Mouse (Mus musculus) neutrophil, adult 5-6 weeks (primary cell): ENCODE data around the gene Trafd1. TPM values are rescaled to one million over a fixed set of nuclear protein-coding genes. Genes with fewer than 3 reads are reported as not detected.

Source experiments
- ATAC-seq: fragments of 151-379, 151-347 bp; 2 replicates; pipeline ENCODE4 v1.8.0; 2017; ENCODE audit warnings: mild to moderate bottlenecking, moderate TSS enrichment; ENCODE audit not compliant: insufficient number of reproducible peaks, poor library complexity, low FRiP score, severe bottlenecking; ENCODE audit errors: extremely low read depth
- total RNA-seq: library from RNA; stranded (forward); fragments of 200-1000 nt; gene quantifications from 2 replicates; pipeline ENCODE4 v1.2.3, GENCODE M21; 2017

Trafd1 gene
- total RNA-seq, 1 experiment from 2014 or later = 106 TPM

- no peak for ATAC-seq
Observed at GRCm38 (mm10) chr5:121339507-121340230, 45.8 kb downstream of the Trafd1 start.

DNA sequence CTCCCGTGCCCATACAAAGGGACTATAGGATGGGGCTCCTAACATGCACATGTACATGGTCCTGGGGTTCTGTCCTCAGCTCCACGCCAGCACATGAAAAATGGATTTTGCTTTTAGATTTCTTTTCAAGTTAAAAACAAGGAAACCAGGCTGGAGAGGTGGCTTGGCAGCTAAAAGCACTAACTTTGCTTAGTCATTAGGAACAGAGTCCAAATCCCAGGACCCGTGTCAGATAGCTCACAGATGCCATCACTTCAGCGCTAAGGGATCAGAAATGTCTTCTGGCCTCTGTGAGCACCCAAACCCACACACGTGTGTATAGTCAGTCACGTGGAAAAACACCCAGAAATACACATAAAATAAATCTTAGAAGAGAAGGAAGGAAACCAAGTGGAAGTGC lies 48.7 kb downstream of the Trafd1 start:
- no peak for ATAC-seq

GRCm38 (mm10) chr5:121336009-121336408 lies 49.4 kb downstream of the Trafd1 start:
- ATAC-seq = no peak

- no peak for ATAC-seq
Observed at GRCm38 (mm10) chr5:121335426-121335825, 50.0 kb downstream of the Trafd1 start.

DNA sequence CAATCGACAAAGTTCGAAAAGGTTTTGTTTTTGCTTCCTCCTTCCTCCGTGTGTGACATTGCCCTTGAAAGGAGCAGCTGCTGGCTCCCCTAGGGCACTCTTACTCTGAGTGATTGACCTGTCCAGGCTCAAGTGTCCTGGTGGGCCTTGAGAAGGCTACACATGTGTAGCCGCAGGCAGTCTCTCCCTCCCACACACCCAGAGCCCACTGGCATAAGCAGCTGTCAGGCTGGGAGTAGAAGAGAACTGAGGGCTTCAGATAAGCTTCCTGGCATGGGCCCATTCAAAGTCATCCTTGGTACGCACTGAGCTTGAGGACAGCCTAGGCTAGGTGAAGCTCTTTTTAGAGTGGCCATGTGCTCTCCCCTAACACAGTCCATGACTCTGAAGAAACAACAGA lies 51.0 kb downstream of the Trafd1 start:
- no peak for ATAC-seq

DNA sequence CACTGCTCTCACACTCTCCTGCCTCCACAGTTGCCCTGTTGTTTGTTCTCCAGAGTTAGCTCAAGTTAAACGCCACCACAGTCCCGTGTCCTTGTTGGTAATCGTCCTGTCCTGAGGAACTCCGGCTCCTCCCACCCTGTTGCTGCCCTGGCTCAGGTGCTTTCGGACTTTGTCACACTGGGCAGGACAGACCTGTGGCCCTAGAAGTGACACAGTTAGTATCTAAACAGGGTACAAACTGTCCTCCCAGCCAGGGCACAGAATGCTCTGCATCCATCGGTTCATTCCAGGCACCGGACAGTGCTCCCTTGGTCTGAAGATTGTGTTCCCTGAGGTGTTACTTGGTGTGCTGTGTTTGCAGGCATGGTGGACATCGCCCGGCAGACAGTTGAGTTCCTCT lies 51.5 kb downstream of the Trafd1 start:
- ATAC-seq = no peak

- ATAC-seq = no peak
Observed at GRCm38 (mm10) chr5:121331731-121332130, 53.7 kb downstream of the Trafd1 start.

DNA sequence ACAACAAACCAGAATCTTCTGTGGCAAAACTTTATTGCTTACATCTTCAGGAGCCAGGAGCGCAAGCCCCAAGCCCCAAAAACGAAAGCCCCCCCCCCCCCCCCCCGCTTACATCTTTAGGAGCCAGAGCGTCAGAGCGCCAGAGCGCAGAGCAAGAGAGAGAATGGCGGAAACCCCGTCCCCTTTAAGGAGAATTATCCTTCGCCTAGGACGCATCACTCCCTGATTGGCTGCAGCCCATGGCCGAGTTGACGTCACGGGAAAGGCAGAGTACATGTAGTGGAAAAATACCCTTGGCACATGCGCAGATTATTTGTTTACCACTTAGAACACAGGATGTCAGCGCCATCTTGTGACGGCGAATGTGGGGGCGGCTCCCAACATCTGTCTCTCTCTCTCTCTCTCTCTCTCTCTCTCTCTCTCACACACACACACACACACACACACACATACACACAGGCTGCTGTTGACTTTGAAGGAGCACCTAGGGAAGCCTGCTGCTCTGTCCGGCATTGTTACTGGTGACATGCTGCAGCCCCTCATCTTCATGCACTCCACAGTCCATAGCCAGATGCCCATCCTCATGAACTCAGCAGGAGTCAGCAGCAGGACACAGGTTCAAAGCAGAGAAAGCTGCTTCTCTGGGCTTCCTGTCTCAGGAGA lies 55.1 kb downstream of the Trafd1 start:
- peak; percentile 40; the same call in 1 of the 2 replicates for ATAC-seq

- ATAC-seq = no peak
Observed at GRCm38 (mm10) chr5:121329333-121330058, 55.9 kb downstream of the Trafd1 start.

- no peak for ATAC-seq
Observed at GRCm38 (mm10) chr5:121326079-121326805, 59.2 kb downstream of the Trafd1 start.

Other genes with a start within 250 kb of the Trafd1 start
- 46.9 and 47.7 TPM in 2 replicates for gene Ptpn11, start 194.2 kb downstream of the Trafd1 start, total RNA-seq
- gene Rpl6, start 181.2 kb downstream of the Trafd1 start, total RNA-seq = 659 and 668 TPM in 2 replicates
- 26.2 and 40.7 TPM in 2 replicates for gene Hectd4, start 165.4 kb downstream of the Trafd1 start, total RNA-seq
- gene Naa25, start 12.3 kb upstream of the Trafd1 start, total RNA-seq = 31.0 and 34.3 TPM in 2 replicates
- gene Tmem116, start 66.3 kb upstream of the Trafd1 start, total RNA-seq = 0.35 and 0.86 TPM in 2 replicates
- gene Erp29, start 66.9 kb upstream of the Trafd1 start, total RNA-seq = 362 and 399 TPM in 2 replicates
- not detected in 2 replicates for gene Adam1b, start 117.8 kb upstream of the Trafd1 start, total RNA-seq
- gene Adam1a, start 159.8 kb upstream of the Trafd1 start, total RNA-seq = 13.8 and 14.0 TPM in 2 replicates
- not detected in 2 replicates for gene Gm42878, start 159.8 kb upstream of the Trafd1 start, total RNA-seq
- gene Mapkapk5, start 160.3 kb upstream of the Trafd1 start, total RNA-seq = 149 and 179 TPM in 2 replicates
- gene Aldh2, start 208.2 kb upstream of the Trafd1 start, total RNA-seq = 253 and 275 TPM in 2 replicates
- 7.3 and 8.2 TPM in 2 replicates for gene Acad12, start 233.3 kb upstream of the Trafd1 start, total RNA-seq